Mouse (Mus musculus) liver, postnatal 0 days (tissue): Measurements from ENCODE around the gene Cntnap5a.

Source experiments
- CTCF ChIP-seq: sonication (generic); IDR thresholded peaks from 2 replicates; pipeline ENCODE4 v1.5.1; 2016; ENCODE audit warnings: antibody characterized with exemption, low read depth
- EP300 ChIP-seq: IDR thresholded peaks from 2 replicates; pipeline ENCODE4 v1.6.1; 2016; ENCODE audit warnings: antibody characterized with exemption, low read depth, mild to moderate bottlenecking

DNA sequence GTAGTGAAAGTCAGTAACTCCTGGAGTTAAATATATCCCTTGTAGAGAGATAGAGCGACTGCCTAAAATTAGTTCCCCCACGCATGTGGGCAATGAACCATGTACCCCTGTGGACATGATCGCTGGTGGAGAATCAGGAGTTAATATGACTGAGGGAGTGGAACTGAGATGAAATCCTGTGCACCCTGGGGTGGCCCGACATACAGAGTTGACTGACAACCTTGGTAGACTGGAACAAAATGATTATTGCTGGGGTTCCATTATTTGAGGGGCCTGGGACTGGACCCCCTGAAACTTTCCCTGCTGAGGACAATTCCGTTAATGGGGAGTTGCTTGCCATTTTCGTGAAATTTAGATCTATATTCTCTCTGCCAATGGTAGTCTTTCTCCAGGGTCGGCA lies 683.0 kb downstream of the Cntnap5a start:
- TF ChIP-seq CTCF (no peak), EP300 (no peak)
